Mouse (Mus musculus) cerebellum, adult 2 months (tissue): ENCODE measurements around the gene S1pr5. TPM values are rescaled to one million over a fixed set of nuclear protein-coding genes. Genes with fewer than 3 reads are reported as not detected.
A peak's percentile ranks its signal among the peaks of the same experiment; 100 is the strongest.

Experiments
- DNase-seq, 2 experiments: peaks; one replicate each; pipeline ENCODE4 v3.0.0; 2021
- H3K27ac ChIP-seq: fragments of 200-500 bp; 2 replicates; pipeline ENCODE4 v1.5.1; 2012; ENCODE audit warnings: low read length, control low read depth, inconsistent platforms; ENCODE audit not compliant: insufficient read depth
- H3K27me3 ChIP-seq: fragments of 200-500 bp; 2 replicates; pipeline ENCODE4 v1.6.1; 2012; ENCODE audit warnings: inconsistent platforms, mild to moderate bottlenecking, low read length, moderate library complexity; ENCODE audit not compliant: control insufficient read depth, insufficient read depth
- H3K4me1 ChIP-seq: fragments of 200-500 bp; 2 replicates; pipeline ENCODE4 v1.6.1; 2011; ENCODE audit warnings: low read length; ENCODE audit not compliant: control insufficient read depth, insufficient read depth
- H3K4me3 ChIP-seq: fragments of 200-500 bp; replicated peaks from 2 replicates; pipeline ENCODE3; 2011; ENCODE audit warnings: mild to moderate bottlenecking, low read depth, low read length, control low read depth; ENCODE audit not compliant: insufficient read depth
- CTCF ChIP-seq: fragments of 200-500 bp; IDR thresholded peaks from 2 replicates; pipeline ENCODE4 v1.5.1; 2011; ENCODE audit warnings: low read depth, mild to moderate bottlenecking, control low read depth, low read length, moderate library complexity, borderline replicate concordance; ENCODE audit not compliant: insufficient read depth
- POLR2A ChIP-seq: fragments of 200-500 bp; IDR thresholded peaks from 2 replicates; pipeline ENCODE4 v1.6.1; 2011; ENCODE audit warnings: low read length, control low read depth, borderline replicate concordance; ENCODE audit not compliant: insufficient read depth
- WGBS: fragments of 180-500 bp; shearing (Covaris S2); methylation state at CpG from one replicate; pipeline ENCODE4 v1.1.7; 2018; 5-methylcytosine and 5-hydroxymethylcytosine counted together
- polyA plus RNA-seq: library from polyadenylated mRNA; depleted of rRNA; stranded (reverse); fragments of >200 nt; gene quantifications from 2 replicates; pipeline ENCODE4 v1.2.3, GENCODE M21; 2012

The S1pr5 gene
- polyA plus RNA-seq, 1 experiment: 44.6 TPM

GRCm38 (mm10) chr9:21239465-21239848, 8.8 kb downstream of the S1pr5 start:
- Histone ChIP-seq H3K4me1 (peaks cover 18% of the 10 kb centered on the region), H3K27me3 (no peaks in the 10 kb centered on the region), H3K27ac (peak overlapping the region; percentile 98; the same call in 1 of the 2 replicates), H3K4me3 (peak overlapping the region; percentile 82)
- TF ChIP-seq CTCF (no peak), POLR2A (no peak)
- DNase-seq: no peak
- WGBS: 25% methylated on average over 4 of the region's 4 CpGs

- Histone ChIP-seq H3K4me1 (peaks cover 18% of the 10 kb centered on the region), H3K27me3 (no peaks in the 10 kb centered on the region), H3K4me3 (peak within 1 kb of the TSS; percentile 82), H3K27ac (peak within 1 kb of the TSS; percentile 98)
- DNase-seq: peak; percentile 83 to 87
- peak; percentile 46; the same call in 1 of the 2 replicates for TF ChIP-seq POLR2A
- no peak for TF ChIP-seq CTCF
- WGBS: under 1% methylated on average over 82 of the region's 90 CpGs
Observed at GRCm38 (mm10) chr9:21238733-21239464, 9.3 kb downstream of the S1pr5 start, which contains the start of gene Keap1. Gene Keap1 (minus strand): TSS chr9:21239361.

GRCm38 (mm10) chr9:21238004-21238732, 10.1 kb downstream of the S1pr5 start:
- Histone ChIP-seq H3K4me3 (peak overlapping the region; percentile 82), H3K27me3 (no peaks in the 10 kb centered on the region), H3K4me1 (peaks cover 22% of the 10 kb centered on the region), H3K27ac (peak overlapping the region; percentile 98)
- no peak for DNase-seq
- under 1% methylated on average over 31 of the region's 31 CpGs for WGBS
- TF ChIP-seq POLR2A: no peak
- no peak for TF ChIP-seq CTCF

DNA sequence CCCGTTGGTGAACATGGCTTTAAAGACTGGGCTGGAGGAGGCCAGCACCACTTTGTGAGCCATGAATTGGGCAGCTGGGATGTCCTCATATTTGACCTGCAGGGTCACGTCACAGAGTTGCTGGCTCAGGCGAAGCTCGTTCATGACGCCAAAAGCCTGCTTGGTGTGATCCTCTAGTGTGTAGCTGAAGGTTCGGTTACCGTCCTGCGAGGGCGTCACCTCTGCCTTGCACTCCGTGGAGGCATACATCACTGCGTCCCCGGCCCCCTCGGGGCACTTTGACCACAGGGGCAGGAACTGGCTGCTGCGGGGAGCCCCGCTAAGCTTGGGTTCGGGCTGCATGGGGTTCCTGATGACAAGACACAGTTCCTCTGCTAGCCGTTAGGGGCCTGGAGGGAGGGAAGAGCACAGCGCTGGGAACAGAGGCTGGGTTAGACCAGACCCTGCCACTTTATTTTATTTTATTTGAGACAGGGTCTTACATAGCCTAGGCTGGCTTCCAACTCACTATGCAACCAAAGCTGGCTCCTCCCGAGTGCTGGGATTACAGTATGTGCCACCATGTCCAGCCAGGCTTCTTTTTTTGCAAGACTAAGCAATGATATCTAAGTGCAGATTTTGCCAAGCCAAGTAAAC, 10.8 kb downstream of the S1pr5 start:
- Histone ChIP-seq H3K4me1 (peaks cover 22% of the 10 kb centered on the region), H3K4me3 (peak overlapping the region; percentile 82), H3K27me3 (no peaks in the 10 kb centered on the region), H3K27ac (peak overlapping the region; percentile 98)
- DNase-seq: peak; percentile 57 to 67
- peak; percentile 32; the same call in 1 of the 2 replicates for TF ChIP-seq CTCF
- no peak for TF ChIP-seq POLR2A
- WGBS: 4% methylated on average over 19 of the region's 19 CpGs

DNA sequence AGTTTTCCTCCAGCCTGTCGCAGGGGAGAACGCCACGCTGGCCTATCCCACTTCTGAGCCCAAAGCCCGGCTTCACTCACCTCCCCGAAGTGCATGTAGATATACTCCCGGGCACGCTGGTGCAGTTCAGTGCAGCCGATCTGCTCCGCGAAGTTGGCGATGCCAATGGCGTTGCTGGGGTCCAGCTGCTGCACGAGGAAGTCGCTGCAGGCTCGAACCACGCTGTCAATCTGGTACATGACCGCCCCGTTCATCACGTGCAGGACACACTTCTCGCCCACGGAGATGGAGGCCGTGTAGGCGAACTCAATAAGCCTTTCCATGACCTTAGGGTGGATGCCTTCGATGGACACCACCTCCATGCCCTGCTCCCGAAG, 11.3 kb downstream of the S1pr5 start:
- peak overlapping the region; percentile 82 for H3K4me3 ChIP-seq
- WGBS: 36% methylated on average over 25 of the region's 25 CpGs

GRCm38 (mm10) chr9:21235341-21235740, 12.9 kb downstream of the S1pr5 start:
- Histone ChIP-seq H3K27me3 (no peaks in the 10 kb centered on the region), H3K27ac (no peak overlapping the region), H3K4me1 (peaks cover 19% of the 10 kb centered on the region), H3K4me3 (no peak overlapping the region)
- TF ChIP-seq CTCF (no peak), POLR2A (no peak)
- WGBS: 75% methylated on average over 4 of the region's 4 CpGs
- DNase-seq: no peak

More for the DNA sequence above, 11.3 kb downstream of the S1pr5 start:
- no peak for DNase-seq
- Histone ChIP-seq H3K4me1 (peaks cover 24% of the 10 kb centered on the region), H3K27me3 (no peaks in the 10 kb centered on the region), H3K27ac (peak overlapping the region; percentile 98)
- no peak for TF ChIP-seq CTCF
- no peak for TF ChIP-seq POLR2A

DNA sequence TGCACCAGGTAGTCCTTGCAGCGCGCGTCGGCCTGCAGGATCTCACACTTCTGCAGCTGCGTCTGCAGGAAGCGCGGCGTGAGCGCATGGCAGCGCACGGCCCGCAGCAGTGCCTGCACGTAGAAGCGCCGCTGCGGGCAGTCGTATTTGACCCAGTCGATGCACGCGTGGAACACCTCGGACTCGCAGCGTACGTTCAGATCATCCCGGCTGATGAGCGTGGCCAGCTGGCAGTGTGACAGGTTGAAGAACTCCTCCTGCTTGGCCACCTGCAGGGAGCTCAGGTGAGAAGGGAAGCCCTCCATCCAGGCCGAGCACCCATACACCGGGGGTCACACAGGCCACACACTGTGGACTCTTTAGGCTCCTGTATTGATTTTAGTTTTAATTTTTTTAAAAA, 14.4 kb downstream of the S1pr5 start:
- WGBS: 75% methylated on average over 28 of the region's 28 CpGs
- Histone ChIP-seq H3K27ac (no peak overlapping the region), H3K4me3 (no peak overlapping the region), H3K27me3 (no peaks in the 10 kb centered on the region), H3K4me1 (peaks cover 19% of the 10 kb centered on the region)
- TF ChIP-seq CTCF: no peak
- no peak for TF ChIP-seq POLR2A
- DNase-seq: no peak
